ENCODE assay signal across 8 mouse cellular contexts in genomic region chr11:67101713-67102112, GRCm38 (mm10). TPM values are rescaled to one million over a fixed set of nuclear protein-coding genes. Genes with fewer than 3 reads are reported as not detected.
DNase-seq lines count a peak whose midpoint lies in the region; ATAC-seq lines count a peak whose summit lies in the region.

No protein-coding gene starts in this region.

- H3K27me3 ChIP-seq in heart, embryonic 12.5 days (replicated peaks): peaks cover 25% of the 10 kb centered on the region
- no peaks in the 10 kb centered on the region for H3K27me3 ChIP-seq in hindbrain, embryonic 14.5 days (ENCODE audit: control insufficient read depth, insufficient read depth, low read length)

- 26% methylated on average over 8 of the region's 8 CpGs for whole genome bisulfite sequencing in heart, embryonic 12.5 days
- WGBS in hindbrain, embryonic 14.5 days: 31% methylated on average over 8 of the region's 8 CpGs

- H3K4me1 ChIP-seq in heart, embryonic 12.5 days (replicated peaks): peaks cover 19% of the 10 kb centered on the region
- no peaks in the 10 kb centered on the region for H3K4me1 ChIP-seq in hindbrain, embryonic 14.5 days (replicated peaks; ENCODE audit: control insufficient read depth, insufficient read depth, low read length)

- H3K4me3 ChIP-seq in heart, embryonic 12.5 days: no peak overlapping the region
- H3K4me3 ChIP-seq in hindbrain, embryonic 14.5 days (replicated peaks; ENCODE audit: low read length): no peak overlapping the region

- no peak overlapping the region for H3K27ac ChIP-seq in heart, embryonic 12.5 days (ENCODE audit: poor library complexity, severe bottlenecking)
- H3K27ac ChIP-seq in hindbrain, embryonic 14.5 days: no peak overlapping the region

- H3K4me2 ChIP-seq in heart, embryonic 12.5 days: no peak overlapping the region
- H3K4me2 ChIP-seq in hindbrain, embryonic 14.5 days (replicated peaks): no peak overlapping the region

- no peaks in the 10 kb centered on the region for H3K9me3 ChIP-seq in heart, embryonic 12.5 days (replicated peaks)
- H3K9me3 ChIP-seq in hindbrain, embryonic 14.5 days (ENCODE audit: control insufficient read depth, low read length): no peaks in the 10 kb centered on the region

- ATAC-seq in heart, embryonic 12.5 days (ENCODE audit: insufficient number of reproducible peaks, low FRiP score): no peak
- ATAC-seq in hindbrain, embryonic 14.5 days (ENCODE audit: low FRiP score): no peak

- H3K36me3 ChIP-seq in heart, embryonic 12.5 days: no peaks in the 10 kb centered on the region
- no peaks in the 10 kb centered on the region for H3K36me3 ChIP-seq in hindbrain, embryonic 14.5 days (replicated peaks; ENCODE audit: control insufficient read depth, insufficient read depth)

- peak; percentile 17 to 23 for DNase-seq in heart, adult 9 months (ENCODE audit: low spot score in 2 of 2)
- DNase-seq in urinary bladder, postnatal 36 days (ENCODE audit: low spot score in 2 of 2): peak; percentile 22 to 23
- no peak for DNase-seq in urinary bladder, adult 2 months (ENCODE audit: low spot score)
- peak; percentile 38 for DNase-seq in cerebellum, adult 9-11 months
- DNase-seq in kidney, postnatal 25 days: peak; percentile 50 to 62
- peak; percentile 67 for DNase-seq in naive thymus-derived CD4-positive, alpha-beta T cell, adult 2 months (ENCODE audit: low read depth)
- no peak for DNase-seq in hindbrain, embryonic 14.5 days (ENCODE audit: low spot score)

- no peak overlapping the region for H3K9ac ChIP-seq in heart, embryonic 12.5 days
- H3K9ac ChIP-seq in hindbrain, embryonic 14.5 days: no peak overlapping the region

RNA-seq across cellular contexts. Expression of gene Myh3, which starts 23.6 kb away (rescaled TPM):
- 0.47 and 0.55 TPM in 2 replicates for polyA plus RNA-seq in heart, embryonic 12.5 days (2016; fragmentation: Nextera tagmentation; extraction: Ambion mirVana)
- not detected in 2 replicates for polyA plus RNA-seq in urinary bladder, adult 2 months (2012; rRNA removed)
- polyA plus RNA-seq in hindbrain, embryonic 14.5 days (2014; fragmentation: Nextera tagmentation; extraction: Ambion mirVana): 0.17 and 0.23 TPM in 2 replicates

RNA-seq across cellular contexts. Expression of gene Sco1, which starts 49.2 kb away (rescaled TPM):
- polyA plus RNA-seq in heart, embryonic 12.5 days (2016; fragmentation: Nextera tagmentation; extraction: Ambion mirVana): 24.3 and 25.8 TPM in 2 replicates
- polyA plus RNA-seq in urinary bladder, adult 2 months (2012; rRNA removed): 7.0 and 7.7 TPM in 2 replicates
- polyA plus RNA-seq in hindbrain, embryonic 14.5 days (2014; fragmentation: Nextera tagmentation; extraction: Ambion mirVana): 10.2 and 11.7 TPM in 2 replicates

RNA-seq across cellular contexts. Expression of gene Adprm, which starts 49.3 kb away (rescaled TPM):
- polyA plus RNA-seq in heart, embryonic 12.5 days (2016; fragmentation: Nextera tagmentation; extraction: Ambion mirVana): 20.1 and 21.2 TPM in 2 replicates
- polyA plus RNA-seq in urinary bladder, adult 2 months (2012; rRNA removed): 32.9 and 37.5 TPM in 2 replicates
- 32.4 and 37.0 TPM in 2 replicates for polyA plus RNA-seq in hindbrain, embryonic 14.5 days (2014; fragmentation: Nextera tagmentation; extraction: Ambion mirVana)

Comparison
In these comparisons a context has a peak if more than half of its experiments do, and no peak if none do; other contexts are left out.
1. DNase-seq: peak in heart, adult 9 months (2 of 2), urinary bladder, postnatal 36 days (2 of 2), cerebellum, adult 9-11 months (single experiment), kidney, postnatal 25 days (2 of 2) and naive thymus-derived CD4-positive, alpha-beta T cell, adult 2 months (single experiment); none in urinary bladder, adult 2 months (single experiment) and hindbrain, embryonic 14.5 days (single experiment).